Mouse (Mus musculus): Measurements from ENCODE around the gene Six1.

Gene Six1

GRCm38 (mm10) chr12:73043396-73044167, 10.1 kb downstream of the Six1 start:
- no peak for TF ChIP-seq GATA4 (IDR thresholded peaks at IDR 0.05; ENCODE audit: insufficient replicate concordance, low read length)

- no peak for TF ChIP-seq GATA4 (IDR thresholded peaks at IDR 0.05; ENCODE audit: insufficient replicate concordance, low read length)
Observed at GRCm38 (mm10) chr12:73042903-73043302, 10.8 kb downstream of the Six1 start.

- no peak for TF ChIP-seq GATA4 (IDR thresholded peaks at IDR 0.05; ENCODE audit: insufficient replicate concordance, low read length)
Observed at GRCm38 (mm10) chr12:73042406-73042805, 11.3 kb downstream of the Six1 start.

- no peak for TF ChIP-seq GATA4 (IDR thresholded peaks at IDR 0.05; ENCODE audit: insufficient replicate concordance, low read length)
Observed at GRCm38 (mm10) chr12:73041256-73041630, 12.4 kb downstream of the Six1 start.

GRCm38 (mm10) chr12:73040563-73041255, 13.0 kb downstream of the Six1 start:
- TF ChIP-seq GATA4 (IDR thresholded peaks at IDR 0.05; ENCODE audit: insufficient replicate concordance, low read length), result no peak

GRCm38 (mm10) chr12:73039939-73040562, 13.6 kb downstream of the Six1 start:
- no peak for TF ChIP-seq GATA4 (IDR thresholded peaks at IDR 0.05; ENCODE audit: insufficient replicate concordance, low read length)

GRCm38 (mm10) chr12:73038992-73039938, 14.4 kb downstream of the Six1 start:
- TF ChIP-seq GATA4 (IDR thresholded peaks at IDR 0.05; ENCODE audit: insufficient replicate concordance, low read length), result no peak

GRCm38 (mm10) chr12:73038441-73038991, 15.2 kb downstream of the Six1 start:
- TF ChIP-seq GATA4 (IDR thresholded peaks at IDR 0.05; ENCODE audit: insufficient replicate concordance, low read length), result no peak

GRCm38 (mm10) chr12:73037385-73038160, 16.1 kb downstream of the Six1 start:
- no peak for TF ChIP-seq GATA4 (IDR thresholded peaks at IDR 0.05; ENCODE audit: insufficient replicate concordance, low read length)

GRCm38 (mm10) chr12:73034901-73035895, 18.5 kb downstream of the Six1 start:
- no peak for TF ChIP-seq GATA4 (IDR thresholded peaks at IDR 0.05; ENCODE audit: insufficient replicate concordance, low read length)

- no peak for TF ChIP-seq GATA4 (IDR thresholded peaks at IDR 0.05; ENCODE audit: insufficient replicate concordance, low read length)
Observed at GRCm38 (mm10) chr12:73032665-73033064, 21.0 kb downstream of the Six1 start.

- TF ChIP-seq GATA4 (IDR thresholded peaks at IDR 0.05; ENCODE audit: insufficient replicate concordance, low read length), result no peak
Observed at GRCm38 (mm10) chr12:73031315-73031714, 22.4 kb downstream of the Six1 start.

GRCm38 (mm10) chr12:73025490-73025889, 28.2 kb downstream of the Six1 start:
- TF ChIP-seq GATA4 (IDR thresholded peaks at IDR 0.05; ENCODE audit: insufficient replicate concordance, low read length), result no peak
